Mouse (Mus musculus) spleen, adult 2 months (tissue): ENCODE results near the gene Hoxa13. TPM values are rescaled to one million over a fixed set of nuclear protein-coding genes. Genes with fewer than 3 reads are reported as not detected.

Source experiments
- DNase-seq, 2 experiments: peaks; one replicate each; pipeline versions ENCODE4 v3.0.0 to v3.0.0-alpha.2; 2012 to 2021; ENCODE audit warnings: low spot score in 2 of 2, low read depth in 1 of 2
- H3K27ac ChIP-seq: fragments of 200-500 bp; 2 replicates; pipeline ENCODE4 v1.5.1; 2012; ENCODE audit warnings: low read length, inconsistent platforms; ENCODE audit not compliant: insufficient read depth
- H3K27me3 ChIP-seq: fragments of 200-500 bp; 2 replicates; pipeline ENCODE4 v1.6.1; 2012; ENCODE audit warnings: mild to moderate bottlenecking, moderate library complexity, low read length, inconsistent platforms; ENCODE audit not compliant: control insufficient read depth, insufficient read depth
- H3K36me3 ChIP-seq: fragments of 200-500 bp; 2 replicates; pipeline ENCODE4 v1.6.1; 2012; ENCODE audit warnings: mild to moderate bottlenecking, low read length, inconsistent platforms; ENCODE audit not compliant: control insufficient read depth, insufficient read depth
- H3K4me1 ChIP-seq: fragments of 200-500 bp; 2 replicates; pipeline ENCODE4 v1.6.1; 2011; ENCODE audit warnings: inconsistent platforms; ENCODE audit not compliant: control insufficient read depth, insufficient read depth, insufficient read length
- H3K4me3 ChIP-seq: fragments of 200-500 bp; 2 replicates; pipeline ENCODE4 v1.5.1; 2011; ENCODE audit warnings: mild to moderate bottlenecking, inconsistent platforms; ENCODE audit not compliant: insufficient read depth, insufficient read length; ENCODE audit errors: extremely low read depth
- CTCF ChIP-seq: fragments of 200-500 bp; IDR thresholded peaks from 2 replicates; pipeline ENCODE4 v1.5.1; 2011; ENCODE audit warnings: mild to moderate bottlenecking, inconsistent platforms; ENCODE audit not compliant: insufficient read depth, insufficient read length, insufficient replicate concordance; ENCODE audit errors: extremely low read depth
- POLR2A ChIP-seq: fragments of 200-500 bp; IDR thresholded peaks from 2 replicates; pipeline ENCODE4 v1.6.1; 2011; ENCODE audit warnings: low read depth, low read length, inconsistent platforms
- WGBS: fragments of 180-500 bp; shearing (Covaris S2); methylation state at CpG from one replicate; pipeline ENCODE4 v1.1.7; 2018; 5-methylcytosine and 5-hydroxymethylcytosine counted together
- polyA plus RNA-seq: library from polyadenylated mRNA; depleted of rRNA; stranded (reverse); fragments of >200 nt; gene quantifications from 2 replicates; pipeline ENCODE4 v1.2.3, GENCODE M21; 2012; rRNA removed

Hoxa13 gene
- polyA plus RNA-seq, 1 experiment: not detected

DNA sequence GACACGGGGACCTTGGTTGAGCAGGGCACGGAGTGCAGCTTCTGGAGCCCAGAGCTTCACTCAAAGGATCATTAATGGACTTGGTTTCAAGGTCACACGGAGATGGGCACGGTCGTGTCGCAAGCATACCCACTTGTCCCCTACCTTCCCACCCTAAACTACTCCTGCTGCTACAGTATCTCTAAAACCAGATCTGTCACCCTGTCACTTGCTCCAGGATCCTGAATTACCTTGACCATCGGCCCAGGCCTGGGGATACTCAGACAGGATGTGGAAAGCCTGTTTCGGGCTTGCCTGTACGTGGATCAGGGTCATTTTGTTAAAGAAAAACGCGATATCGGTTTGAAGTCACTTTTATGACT, 51.0 kb downstream of the Hoxa13 start:
- Histone ChIP-seq H3K27ac (no peak overlapping the region), H3K4me3 (no peak overlapping the region), H3K27me3 (peaks cover 16% of the 10 kb centered on the region), H3K4me1 (peaks cover 3% of the 10 kb centered on the region), H3K36me3 (no peaks in the 10 kb centered on the region)
- TF ChIP-seq CTCF (no peak), POLR2A (no peak)
- WGBS: 51% methylated on average over 12 of the region's 12 CpGs
- DNase-seq: no peak

DNA sequence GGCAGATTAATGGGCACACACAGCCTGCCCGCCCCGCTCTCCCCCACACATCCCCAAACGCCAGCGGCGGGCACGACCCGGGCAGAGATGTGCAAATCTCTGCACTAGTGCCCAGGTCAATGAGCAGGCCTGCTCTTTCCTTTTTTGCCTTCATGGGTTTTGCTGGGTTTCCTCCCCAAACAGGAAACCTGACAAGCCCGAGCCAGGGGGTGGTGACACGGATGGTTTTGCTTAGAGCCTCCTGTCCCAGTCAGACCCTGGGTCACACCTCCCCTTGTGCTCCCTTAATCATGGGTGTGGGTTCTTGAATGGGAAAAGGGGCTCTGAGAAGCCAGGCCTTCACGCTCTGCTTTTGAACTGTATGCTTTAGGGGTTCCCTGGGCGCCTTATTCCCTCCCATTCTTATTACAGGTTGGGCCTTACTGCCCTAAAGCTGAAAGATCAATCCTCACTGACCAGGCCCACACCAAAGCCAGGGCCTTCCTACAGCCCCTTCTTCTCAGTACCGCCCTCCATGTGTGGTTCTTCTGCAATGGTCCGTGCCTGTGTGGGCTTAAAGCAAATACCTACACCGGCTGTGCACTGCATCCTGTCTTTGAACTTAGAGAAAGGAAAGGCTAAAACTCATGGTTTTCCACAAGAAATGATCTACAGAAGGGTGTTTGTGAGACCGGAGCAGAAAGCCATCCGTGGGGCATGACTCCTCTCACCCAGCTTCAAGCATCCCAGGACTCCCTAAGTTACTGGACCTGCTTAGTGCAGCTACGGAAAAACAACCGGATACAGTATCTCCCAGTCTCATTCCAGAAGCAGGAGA, 51.6 kb downstream of the Hoxa13 start:
- Histone ChIP-seq H3K27ac (no peak overlapping the region), H3K27me3 (peaks cover 16% of the 10 kb centered on the region), H3K4me1 (peaks cover 3% of the 10 kb centered on the region), H3K4me3 (0 out of 2 replicates have a peak overlapping the region, but pooled peaks have one; percentile 5), H3K36me3 (no peaks in the 10 kb centered on the region)
- 24% methylated on average over 18 of the region's 18 CpGs for WGBS
- no peak for DNase-seq
- TF ChIP-seq CTCF: no peak
- TF ChIP-seq POLR2A: no peak

DNA sequence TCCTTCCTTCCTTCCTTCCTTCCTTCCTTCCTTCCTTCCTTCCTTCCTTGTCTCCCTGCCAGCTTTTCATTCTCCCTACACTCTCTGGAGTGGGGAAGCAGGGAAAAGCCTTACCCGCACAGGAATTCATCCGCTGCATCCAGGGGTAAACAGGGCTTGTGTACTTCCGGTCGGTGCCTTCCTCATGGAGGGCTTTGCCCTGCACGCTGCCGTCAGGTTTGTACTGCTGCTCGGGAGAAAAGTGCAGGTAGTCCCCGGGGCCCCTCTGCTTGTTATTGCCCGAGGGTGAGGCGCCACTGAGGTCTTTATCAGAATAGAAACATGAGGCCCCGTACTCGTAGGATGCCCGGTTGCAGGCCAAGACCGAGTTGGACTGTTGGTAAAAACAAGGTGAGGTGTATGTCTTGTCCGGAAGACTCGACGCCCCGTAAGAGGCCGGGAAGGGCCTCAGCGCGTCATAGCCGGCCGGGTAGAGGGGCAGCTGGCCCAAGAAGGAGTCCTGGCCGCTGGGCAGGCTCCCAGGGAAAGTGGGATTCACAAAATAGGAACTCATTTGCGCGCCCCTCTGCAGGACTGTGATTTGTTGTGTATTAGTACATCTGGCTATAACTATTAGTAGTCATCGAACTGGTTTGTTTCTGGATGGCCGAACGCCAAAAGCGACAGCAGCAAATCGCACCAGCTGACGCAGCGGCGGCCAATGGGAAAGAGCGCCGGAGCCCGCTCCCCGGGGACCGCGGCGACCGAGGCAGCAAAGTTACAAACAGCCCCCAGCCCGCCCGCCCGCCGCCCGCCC, 52.4 kb downstream of the Hoxa13 start, which contains the start of gene Hoxa6:
TSS of gene Hoxa6 (minus strand) at position 651 of the 796 bp plus-strand sequence.
- Histone ChIP-seq H3K4me1 (peaks cover 5% of the 10 kb centered on the region), H3K27ac (no peak within 1 kb of the TSS), H3K27me3 (peaks cover 13% of the 10 kb centered on the region), H3K36me3 (no peaks in the 10 kb centered on the region), H3K4me3 (0 out of 2 replicates have a peak within 1 kb of the TSS, but pooled peaks have one; percentile 5)
- no peak for DNase-seq
- TF ChIP-seq POLR2A (no peak), CTCF (no peak)
- WGBS: 28% methylated on average over 42 of the region's 47 CpGs

Other genes with a start within 250 kb of the Hoxa13 start
- 6.0 and 9.1 TPM in 2 replicates for gene Skap2, start 248.3 kb downstream of the Hoxa13 start, polyA plus RNA-seq
- gene Hoxa1, start 102.6 kb downstream of the Hoxa13 start, polyA plus RNA-seq: 0.12 and 0.21 TPM in 2 replicates
- gene Hoxa2, start 96.0 kb downstream of the Hoxa13 start, polyA plus RNA-seq: 0.27 and 0.65 TPM in 2 replicates
- gene 5730596B20Rik, start 83.4 kb downstream of the Hoxa13 start, polyA plus RNA-seq: not detected in 2 replicates
- gene Hoxa4, start 69.1 kb downstream of the Hoxa13 start, polyA plus RNA-seq: 0.68 and 0.79 TPM in 2 replicates
- 1.3 and 1.8 TPM in 2 replicates for gene Hoxa5, start 56.3 kb downstream of the Hoxa13 start, polyA plus RNA-seq
- 0.46 TPM in 1 of 2 replicates, not detected in the other for gene Hoxa6, start 52.2 kb downstream of the Hoxa13 start, polyA plus RNA-seq
- 1.4 and 1.5 TPM in 2 replicates for gene Hoxa3, start 47.5 kb downstream of the Hoxa13 start, polyA plus RNA-seq
- gene Gm28308, start 47.5 kb downstream of the Hoxa13 start, polyA plus RNA-seq: not detected in 2 replicates
- 0.56 and 0.79 TPM in 2 replicates for gene Hoxa7, start 39.0 kb downstream of the Hoxa13 start, polyA plus RNA-seq
- 0.18 and 0.31 TPM in 2 replicates for gene Hoxa9, start 29.8 kb downstream of the Hoxa13 start, polyA plus RNA-seq
- gene Hoxa10, start 20.0 kb downstream of the Hoxa13 start, polyA plus RNA-seq: not detected in 2 replicates
- not detected in 2 replicates for gene Hoxa11, start 15.1 kb downstream of the Hoxa13 start, polyA plus RNA-seq
- not detected in 2 replicates for gene Evx1, start 52.6 kb upstream of the Hoxa13 start, polyA plus RNA-seq